Mouse (Mus musculus): ENCODE results near the gene Ppfia1.

The Ppfia1 gene

DNA sequence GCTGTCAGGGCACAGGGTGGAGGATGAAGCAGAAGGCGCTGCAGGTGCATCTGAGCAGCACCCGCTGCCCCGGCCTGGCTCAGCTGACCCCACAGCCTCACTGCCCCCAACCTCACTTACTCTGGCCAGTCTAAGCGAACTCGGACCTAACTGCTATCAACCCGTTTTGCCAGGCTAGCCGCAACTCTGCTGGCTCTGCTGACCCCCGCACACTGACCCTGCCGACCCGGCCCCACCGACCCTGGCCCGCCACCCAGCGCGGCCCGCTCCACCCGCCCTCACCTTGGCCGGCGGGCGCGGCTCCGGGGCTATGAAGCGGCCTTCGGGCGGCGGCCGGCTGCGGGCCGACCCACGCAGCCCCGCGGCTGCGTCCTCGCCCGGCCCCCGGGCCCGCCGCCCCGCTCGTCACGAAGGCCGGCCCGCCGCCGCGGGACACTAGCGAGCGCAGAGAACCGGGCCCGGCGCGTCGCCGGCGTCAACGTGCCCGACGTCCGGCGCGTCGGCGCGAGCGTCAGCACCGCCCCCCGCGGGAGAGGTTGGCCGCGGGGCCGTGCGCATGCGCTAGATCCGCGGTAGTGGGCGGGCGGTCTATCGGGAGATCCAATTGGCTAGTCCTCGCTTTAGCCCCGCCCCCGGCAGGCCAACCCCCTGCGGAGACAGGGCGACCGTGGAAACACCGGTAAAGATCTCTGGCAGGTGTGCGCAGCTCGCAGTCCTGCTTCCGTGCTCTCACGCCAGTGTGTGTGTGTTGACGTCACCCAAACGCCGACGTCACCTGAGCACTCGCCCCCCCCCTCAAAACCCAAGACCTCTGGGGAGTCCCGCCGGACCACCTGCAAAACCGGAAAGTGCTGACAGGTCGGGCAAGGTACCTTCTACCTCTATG is at the start of gene Ppfia1:
TSS of gene Ppfia1 (minus strand) at position 493 of the 886 bp plus-strand sequence.
- DNase-seq, result peak; percentile 99

DNA sequence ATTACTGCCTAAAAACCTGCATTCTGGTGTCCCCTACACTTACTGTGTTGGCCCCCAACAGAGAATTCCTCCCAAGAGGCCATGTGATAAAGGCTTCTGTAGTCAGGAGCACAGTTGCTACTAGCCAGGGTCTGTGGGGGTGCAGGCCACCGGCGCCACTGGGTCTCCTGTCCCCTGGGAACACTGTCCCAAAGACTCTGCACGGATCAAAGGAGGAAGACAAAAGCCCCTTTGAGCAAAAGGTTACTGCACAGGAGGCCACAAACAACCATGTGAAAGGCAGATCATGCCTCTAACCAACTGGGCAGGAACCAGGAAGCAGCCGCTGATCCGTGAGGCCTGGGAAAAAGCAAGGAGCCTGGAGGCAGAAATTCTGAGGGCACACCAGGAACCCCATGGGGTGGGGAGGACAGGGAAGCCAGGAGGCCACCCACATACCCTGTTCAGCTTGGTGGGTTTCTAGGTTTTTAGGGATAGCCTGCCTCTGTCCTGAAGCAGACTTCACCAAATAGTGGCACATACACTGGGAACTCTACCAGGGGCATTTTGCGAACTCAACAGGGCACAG is 46.9 kb upstream of the Ppfia1 start:
- DNase-seq, result no peak

DNA sequence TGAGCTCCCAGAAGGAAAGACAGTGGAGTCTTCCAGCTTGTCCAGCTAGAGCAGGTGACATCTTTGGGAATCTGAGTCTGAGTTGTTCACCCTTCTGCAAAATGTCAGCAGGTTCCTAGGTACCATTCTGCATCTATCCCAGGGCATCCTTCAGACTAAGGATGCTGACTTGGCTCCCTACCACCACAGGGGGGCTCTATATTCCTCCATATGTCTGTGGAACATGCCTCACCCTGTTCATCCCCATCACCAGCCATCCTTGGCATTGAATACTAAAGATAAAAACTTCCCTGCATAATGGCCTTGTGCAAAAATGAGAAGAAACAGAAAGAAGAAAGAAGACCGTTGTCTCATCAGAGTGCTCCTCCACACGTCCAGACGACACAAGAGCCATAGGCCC is 36.0 kb upstream of the Ppfia1 start:
- DNase-seq, result no peak

DNA sequence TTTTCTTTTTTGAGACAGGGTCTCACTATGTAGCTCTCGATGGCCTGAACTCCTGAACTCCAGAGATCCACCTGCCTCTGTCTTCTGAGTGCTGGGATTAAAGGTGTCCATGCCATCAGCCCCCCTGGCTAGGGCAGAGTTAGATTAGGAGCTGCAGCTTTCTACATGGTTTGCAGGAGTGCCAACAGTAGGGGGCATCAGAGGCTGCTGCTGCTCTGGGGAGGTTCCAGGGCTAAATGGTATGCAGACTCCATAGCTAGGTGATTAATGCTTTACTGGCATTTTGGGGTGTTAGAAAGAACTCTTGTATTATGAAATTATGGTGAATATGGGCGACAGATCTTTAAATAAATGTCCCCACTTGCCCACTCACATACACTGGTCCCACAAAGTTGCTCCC is 33.8 kb upstream of the Ppfia1 start:
- no peak for DNase-seq

DNA sequence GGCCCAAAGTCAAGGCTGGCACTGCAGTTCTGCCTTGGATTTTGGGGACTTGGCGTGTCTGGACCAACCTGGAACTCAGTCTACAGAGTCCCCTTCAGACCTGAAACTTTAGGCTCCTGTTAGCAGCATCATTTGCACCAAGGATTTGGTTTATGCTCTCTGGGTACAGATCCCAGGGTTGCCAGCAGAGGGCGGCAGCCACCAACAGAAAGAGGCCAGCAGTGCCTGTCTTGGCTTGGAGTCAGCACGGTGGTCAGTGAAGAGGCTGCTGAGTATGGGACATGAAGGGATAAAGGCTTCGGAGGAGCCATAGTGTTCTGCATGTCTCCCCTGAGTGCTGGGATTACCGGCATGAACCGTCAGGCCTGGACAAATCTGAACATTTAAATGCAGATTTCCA is 32.1 kb upstream of the Ppfia1 start:
- DNase-seq, result no peak

DNA sequence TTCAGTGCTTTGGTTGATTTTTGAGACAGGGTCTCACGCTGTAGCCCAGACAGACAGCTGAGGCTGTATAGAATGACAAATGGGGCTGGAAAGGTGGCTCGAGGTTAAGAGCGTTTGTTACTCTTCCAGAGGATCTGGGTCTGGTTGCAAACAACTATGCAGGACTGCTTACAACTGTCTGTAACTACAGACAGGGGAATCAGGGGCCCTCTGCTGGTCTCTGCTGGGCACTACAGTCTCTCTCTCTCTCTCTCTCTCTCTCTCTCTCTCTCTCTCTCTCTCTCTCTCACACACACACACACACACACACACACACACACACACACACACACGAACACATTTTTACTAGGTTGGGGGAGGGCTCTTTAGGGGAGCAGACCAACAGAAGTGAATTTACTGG is 30.1 kb upstream of the Ppfia1 start:
- peak; percentile 38 for DNase-seq

DNA sequence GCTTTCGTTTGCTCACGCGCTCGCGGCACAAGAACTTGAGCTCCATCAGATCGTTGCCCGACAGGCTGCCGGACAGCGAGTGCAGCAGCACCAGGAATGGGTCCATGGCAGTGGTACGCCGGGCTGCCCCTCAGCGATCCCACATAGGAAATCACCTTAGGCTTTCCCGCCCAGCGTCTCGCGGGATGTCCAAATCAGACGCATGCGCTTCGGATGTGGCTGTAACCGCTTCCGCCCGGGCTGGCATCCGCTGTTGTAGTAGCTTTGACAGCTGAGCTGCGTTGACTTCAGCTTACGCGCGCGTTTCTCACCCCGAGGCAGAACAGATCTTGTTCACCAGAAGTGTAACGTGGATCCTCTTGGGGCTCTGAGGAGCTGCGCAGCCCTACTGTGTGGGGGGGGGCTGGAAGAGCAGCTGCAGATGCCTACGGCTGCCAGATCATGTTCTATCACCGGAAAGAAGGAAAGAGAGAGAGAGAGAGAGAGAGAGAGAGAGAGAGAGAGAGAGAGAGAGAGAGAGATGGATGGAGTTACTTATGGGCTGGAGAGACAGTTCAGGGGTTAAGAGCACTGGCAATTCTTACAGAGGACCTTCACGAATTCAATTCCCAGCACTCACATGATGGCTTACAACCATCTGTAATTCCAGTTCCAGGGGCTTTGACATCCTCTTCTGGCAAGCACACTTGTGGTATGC is 28.9 kb upstream of the Ppfia1 start, which contains the start of gene Fadd:
TSS of gene Fadd (minus strand) at position 180 of the 697 bp plus-strand sequence.
- peak; percentile 90 for DNase-seq

DNA sequence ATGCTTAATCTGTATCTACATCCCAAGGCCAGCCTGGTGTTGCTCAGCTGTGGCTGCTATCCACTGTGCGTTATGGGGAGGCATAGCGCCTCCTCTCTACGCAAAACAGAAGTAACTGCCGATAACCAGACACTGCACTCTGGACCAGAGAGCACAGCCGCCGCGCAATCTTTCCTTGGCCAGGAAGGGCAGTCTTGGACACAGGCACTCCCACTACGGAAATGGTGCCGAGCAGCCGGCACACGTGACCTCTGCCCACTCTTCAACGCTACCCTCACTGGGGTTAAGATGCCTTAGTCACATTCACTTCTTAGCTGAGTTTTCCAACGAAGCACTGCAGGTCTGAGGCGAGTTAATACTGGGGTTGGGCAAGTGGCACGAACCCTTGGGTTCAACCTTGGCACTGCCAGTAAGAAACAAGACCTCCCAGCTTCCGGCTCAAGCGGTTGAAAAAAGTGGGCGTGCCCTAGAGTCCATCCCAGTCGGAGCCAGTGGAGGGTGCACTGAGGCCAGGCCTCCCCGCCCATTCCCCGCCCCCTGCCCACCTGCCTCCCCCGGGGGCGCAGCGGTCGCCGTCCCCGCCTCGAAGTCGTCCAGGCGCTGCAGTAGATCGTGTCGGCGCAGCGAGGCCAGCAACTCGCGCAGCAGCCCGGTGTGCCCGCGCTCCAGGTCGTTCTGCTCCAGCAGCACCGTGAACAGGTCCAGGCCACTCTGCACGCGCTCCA is 28.2 kb upstream of the Ppfia1 start:
- peak; percentile 41 for DNase-seq

DNA sequence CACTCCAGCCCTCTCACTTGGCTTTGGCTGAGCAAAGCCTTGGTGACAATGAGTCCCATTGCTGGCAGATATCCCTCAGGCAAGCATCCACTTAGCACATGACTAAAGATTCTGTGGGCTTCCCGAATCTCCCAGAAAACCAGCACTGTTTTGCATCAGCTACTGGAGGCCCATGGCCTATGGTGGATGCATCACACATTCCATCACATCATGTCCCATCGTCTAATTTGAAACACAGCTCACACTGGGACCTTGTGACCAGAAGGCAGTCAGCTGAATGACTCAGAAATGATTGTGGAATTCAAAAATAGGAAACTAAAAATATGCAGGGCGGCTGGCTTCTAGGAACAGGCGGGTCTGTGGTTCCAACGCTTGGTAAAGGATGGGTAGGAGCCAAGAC is 24.3 kb upstream of the Ppfia1 start:
- no peak for DNase-seq

DNA sequence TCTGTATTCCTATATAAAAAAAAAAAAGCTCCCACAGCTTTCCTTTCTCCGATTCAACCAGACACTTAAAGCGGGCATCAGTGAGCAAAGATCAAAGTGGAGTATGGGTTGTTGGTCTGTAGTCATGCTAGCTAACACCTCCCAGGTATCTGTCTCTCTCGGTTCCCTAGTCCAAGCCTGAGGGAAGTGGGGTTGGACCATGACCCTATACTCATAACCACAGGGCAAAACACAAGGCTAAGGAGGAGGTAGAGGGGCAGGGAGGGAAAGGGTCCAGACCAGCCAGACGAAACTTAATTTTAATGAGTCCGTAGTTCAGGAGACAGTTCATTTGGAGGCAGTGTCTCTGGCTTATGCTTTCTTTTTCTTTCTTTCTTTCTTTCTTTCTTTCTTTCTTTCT is 18.7 kb upstream of the Ppfia1 start:
- DNase-seq, result no peak

DNA sequence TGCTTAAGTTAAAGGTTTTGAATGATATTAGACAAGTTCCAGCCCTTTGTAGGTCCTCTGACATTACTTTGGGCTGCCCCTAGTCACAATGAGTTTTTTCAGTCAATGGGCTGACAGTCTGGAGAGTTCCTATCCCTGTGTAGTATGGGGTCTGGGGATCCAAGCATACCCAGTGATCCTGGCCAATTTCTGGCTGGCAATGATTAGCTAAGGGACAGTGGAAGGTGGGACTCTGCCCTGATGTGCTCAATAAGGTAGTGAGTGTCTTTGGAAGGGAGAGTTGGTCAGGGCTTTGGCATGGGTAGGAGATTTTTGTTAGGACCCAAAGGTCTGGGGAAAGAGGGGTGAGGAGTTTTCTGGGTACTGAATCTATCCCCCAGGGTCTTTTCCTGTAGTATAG is 18.1 kb upstream of the Ppfia1 start:
- no peak for DNase-seq

DNA sequence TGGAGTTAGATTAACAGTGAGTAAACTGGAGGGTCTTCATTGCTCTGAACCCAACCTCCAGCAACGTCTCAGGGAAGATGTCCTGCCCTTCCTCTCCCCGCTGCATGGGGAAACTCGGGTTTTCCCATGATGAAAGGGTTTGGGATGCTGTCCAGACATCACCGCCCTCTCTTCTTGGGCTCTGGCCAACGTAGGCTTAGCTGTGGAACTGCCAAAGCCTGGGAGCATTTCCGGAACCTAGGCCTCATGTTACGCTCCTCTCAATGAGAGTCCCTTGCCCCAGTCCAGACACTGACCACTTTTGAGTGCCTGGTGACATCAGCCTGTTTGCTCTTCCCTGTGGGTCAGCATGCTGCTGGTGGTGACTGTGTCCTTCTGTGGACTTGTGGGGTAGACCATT is 15.9 kb upstream of the Ppfia1 start:
- DNase-seq, result no peak

DNA sequence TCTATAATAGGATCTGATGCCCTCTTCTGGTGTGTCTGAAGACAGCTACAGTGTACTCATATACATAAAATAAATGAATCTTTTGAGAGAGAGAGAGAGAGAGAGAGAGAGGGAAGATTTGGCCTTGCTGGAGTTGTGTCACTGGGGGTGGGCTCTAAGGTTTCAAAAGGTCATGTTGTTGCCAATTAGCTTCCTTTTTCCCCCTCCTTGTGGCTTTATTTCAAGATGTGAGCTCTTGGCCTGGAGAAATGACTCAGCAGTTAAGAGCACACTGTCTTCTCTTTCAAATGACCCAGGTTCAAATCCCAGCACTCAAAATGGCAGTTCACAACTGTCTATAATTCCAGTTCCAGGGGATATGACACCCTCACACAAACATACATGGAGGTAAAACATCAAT is 14.6 kb upstream of the Ppfia1 start:
- DNase-seq, result no peak

DNA sequence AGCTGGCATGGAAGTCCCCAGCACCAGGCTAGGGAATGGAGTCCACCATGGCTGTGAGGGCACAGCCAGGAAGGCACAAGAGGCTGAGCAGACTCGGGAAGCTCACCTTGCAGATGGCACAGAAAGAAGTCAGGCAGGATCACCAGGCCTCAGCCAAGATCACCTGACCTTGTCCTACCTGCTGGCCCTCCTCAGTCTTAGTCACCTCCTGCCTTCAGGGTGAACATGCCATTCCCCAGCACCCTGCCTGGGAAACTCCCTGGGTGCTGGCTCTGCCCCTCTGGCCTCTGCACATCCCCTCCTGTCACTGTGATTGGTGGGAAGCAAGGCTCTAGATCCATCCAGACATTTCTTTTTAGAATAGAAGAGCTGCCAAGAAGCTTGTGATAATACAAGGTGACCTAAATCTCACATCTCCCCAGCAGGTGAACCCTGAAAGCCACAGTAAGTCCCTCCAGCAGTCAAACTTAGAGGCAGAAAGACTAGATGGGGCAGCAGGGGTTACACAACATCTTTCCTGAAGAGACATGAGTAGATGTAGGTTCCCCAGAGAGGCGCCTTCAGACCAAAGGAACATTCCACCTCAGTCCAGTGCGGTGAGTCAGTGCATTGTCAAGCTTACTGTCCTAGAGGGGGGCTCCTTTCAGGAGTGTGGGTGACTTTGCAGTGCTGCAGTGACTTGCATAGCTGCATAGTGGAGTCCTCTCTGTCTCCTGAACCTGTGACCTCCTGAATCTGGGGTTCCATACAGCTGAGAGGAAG is 13.6 kb upstream of the Ppfia1 start:
- DNase-seq, result no peak

DNA sequence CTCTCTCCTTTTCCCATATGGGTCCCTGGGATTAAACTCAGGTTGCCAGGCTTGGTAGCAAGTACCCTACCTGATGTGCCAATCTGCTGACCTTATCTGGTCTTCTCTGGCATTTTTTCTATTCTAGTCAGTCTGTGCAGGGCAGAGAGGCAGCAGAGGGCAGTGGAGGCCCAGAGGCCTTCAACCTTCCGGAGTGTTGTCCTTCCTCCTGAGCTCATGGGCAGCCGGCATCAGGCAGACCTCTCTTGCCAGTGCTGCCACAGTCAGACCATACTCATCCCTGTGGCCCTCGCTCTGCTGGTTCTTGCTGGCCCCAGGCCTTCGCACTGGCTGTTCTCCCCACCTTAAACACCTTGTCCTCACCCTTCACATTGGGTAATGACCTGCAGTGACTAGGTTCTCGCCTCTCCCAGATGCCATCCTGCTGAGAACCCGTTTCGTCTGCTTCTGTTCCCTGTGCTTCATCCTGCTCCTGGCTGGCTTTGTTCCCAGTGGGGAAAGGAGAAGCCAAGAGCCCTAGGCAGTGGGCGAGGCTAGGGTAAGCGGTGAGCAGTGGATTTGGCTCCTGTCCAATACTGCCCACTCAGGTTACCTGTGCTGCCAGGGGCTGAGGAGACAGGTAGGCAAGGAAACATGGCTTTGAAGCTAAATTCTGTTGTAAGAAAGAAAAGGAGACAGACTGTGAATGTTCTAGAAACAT is 10.1 kb upstream of the Ppfia1 start:
- no peak for DNase-seq

DNA sequence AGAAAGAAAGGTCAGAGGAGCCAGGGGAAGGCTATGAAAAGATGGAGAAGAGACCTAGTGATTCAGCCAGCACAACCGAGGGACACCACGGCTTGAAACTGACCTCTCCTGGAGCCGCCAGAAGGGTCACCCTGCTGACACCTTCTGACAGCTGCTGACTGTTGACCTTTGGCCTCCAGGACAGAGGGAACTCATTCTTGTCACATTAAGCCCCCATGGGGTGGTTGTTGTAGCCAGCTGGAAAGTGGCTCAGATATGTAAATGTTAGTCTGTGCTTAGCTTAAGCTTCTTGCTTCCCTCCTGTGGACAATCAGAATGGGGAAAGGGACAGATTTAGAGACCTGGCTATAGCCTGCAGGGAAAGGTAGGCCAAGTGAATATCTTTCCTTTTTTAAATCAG is 8.5 kb upstream of the Ppfia1 start:
- no peak for DNase-seq

DNA sequence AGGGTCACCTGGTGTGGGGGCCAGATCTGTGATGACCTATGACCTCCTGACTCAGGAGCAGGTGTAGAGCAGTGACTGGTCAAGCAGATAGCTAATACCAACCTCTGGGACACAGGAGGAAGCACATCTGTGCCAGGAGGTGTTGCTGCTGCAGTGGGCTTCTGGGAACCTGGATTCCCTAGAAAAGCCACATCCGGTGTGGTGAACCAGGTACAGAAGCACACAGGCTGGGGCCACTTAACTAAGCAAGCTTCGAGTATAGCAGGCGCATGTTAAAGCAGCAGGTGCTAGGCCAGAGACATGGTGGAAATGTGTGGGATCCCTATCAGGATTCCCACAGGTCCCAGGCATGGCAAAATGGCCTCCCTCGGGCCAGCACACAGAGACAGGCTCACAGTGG is 7.1 kb upstream of the Ppfia1 start:
- no peak for DNase-seq

DNA sequence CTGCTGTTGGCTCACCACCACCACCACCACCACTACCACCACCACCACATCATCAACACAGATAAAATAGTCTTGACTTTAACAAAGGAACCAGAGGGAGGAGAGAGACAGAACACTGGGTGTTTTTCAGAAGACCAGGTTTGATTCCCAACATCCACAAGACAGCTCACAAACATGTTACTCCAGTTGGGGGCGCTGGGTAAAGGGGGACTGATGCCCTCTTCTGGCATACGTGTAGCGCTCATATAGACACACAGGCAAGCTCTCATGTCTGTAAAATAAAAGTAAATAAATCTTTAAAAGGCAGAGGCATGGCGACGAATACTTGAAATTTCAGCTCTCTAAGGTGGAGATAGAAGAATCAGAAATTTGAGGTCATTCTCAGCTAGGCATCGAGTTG is 5.0 kb upstream of the Ppfia1 start:
- DNase-seq, result no peak

DNA sequence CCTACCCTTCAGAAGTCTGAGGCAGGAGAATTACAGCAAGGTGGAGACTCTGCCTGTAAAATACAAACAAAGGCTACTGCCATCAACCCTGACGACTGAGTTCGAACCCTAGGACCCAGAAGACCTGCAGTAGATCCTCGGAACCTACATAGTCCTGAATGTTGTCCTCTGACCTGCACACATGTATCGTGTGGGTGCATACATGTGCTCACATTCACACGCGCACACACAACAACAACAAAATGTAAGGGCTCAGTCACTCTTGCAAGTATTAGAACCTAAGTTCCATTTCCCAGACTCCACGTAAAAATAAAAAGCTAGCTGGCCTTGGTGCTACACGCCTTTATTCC is 569 bp upstream of the Ppfia1 start:
- DNase-seq, result no peak

DNA sequence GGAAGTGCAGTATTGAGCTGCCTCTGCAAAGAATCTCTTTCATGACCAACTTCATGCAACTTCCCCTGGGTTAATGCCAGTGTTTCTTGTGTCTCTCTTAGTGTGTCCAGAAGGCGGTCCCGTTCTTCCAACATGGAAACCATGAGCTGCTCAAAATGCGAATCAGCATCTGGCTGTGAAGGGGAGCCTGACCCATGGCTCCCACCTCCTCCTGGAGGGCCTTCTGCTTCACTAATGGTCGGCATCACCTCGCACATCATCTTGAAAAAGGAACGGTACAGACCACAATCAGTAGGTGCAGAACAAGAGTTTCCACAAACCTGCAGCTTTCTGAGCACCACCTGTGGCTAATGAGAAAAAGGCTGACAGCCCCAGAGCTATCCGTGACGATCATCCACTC is 1.3 kb downstream of the Ppfia1 start:
- no peak for DNase-seq

DNA sequence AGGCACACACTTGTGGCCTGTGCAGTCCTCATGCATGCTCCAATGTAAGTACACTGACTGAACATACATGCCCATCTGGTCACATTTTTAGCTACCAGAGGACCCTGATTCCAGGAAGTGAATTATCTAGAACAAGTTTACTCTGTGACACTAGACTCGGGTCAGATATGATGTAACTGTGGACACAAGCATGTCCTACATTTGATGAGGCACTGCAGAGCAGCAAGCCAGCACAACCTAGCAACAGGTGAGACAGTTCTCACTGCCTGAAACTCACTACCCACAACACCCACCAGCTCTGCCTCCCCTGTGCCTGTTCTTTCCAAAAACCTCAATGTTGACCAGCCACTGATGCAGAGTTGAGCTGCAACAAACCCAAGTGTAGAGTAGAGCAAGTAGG is 2.7 kb downstream of the Ppfia1 start:
- DNase-seq, result no peak

All from cerebellum, adult 11 months (tissue).